Mouse (Mus musculus): ENCODE measurements around the gene Cox14.

GRCm38 (mm10) chr15:99678063-99678800 lies 47.2 kb upstream of the Cox14 start:
- TF ChIP-seq EP300 (optimal IDR thresholded peaks at IDR 0.05) = no peak
- TF ChIP-seq CTCF (IDR thresholded peaks at IDR 0.05; ENCODE audit: low read depth) = peak; percentile 63

Data from stomach, postnatal 0 days (tissue).